Mouse (Mus musculus) adrenal gland, adult 2 months (tissue): ENCODE measurements around the gene Gabpa. TPM values are rescaled to one million over a fixed set of nuclear protein-coding genes. Genes with fewer than 3 reads are reported as not detected.
A peak's percentile ranks its signal among the peaks of the same experiment; 100 is the strongest.

Source experiments
- DNase-seq: peaks from one replicate; pipeline ENCODE4 v3.0.0; 2021
- polyA plus RNA-seq: library from polyadenylated mRNA; depleted of rRNA; stranded (reverse); fragments of >200 nt; gene quantifications from 2 replicates; pipeline ENCODE4 v1.2.3, GENCODE M21; 2012; rRNA removed
- total RNA-seq, 2 experiments: library from RNA; stranded (reverse); gene quantifications; 2 replicates each; pipeline ENCODE4 v1.2.3; 2021

Gabpa gene
- total and polyA plus RNA-seq, 3 experiments: 2.7 to 46.1 (median 44.1) TPM

- DNase-seq: no peak
These were observed 29.9 kb downstream of the Gabpa start for GRCm38 (mm10) chr16:84864656-84865055.

- DNase-seq: no peak
These were observed 39.1 kb downstream of the Gabpa start for GRCm38 (mm10) chr16:84873805-84874204.

- DNase-seq: no peak
These were observed 40.4 kb downstream of the Gabpa start for GRCm38 (mm10) chr16:84875012-84875717.

- DNase-seq: no peak
These were observed 41.0 kb downstream of the Gabpa start for GRCm38 (mm10) chr16:84875718-84876035.

DNA sequence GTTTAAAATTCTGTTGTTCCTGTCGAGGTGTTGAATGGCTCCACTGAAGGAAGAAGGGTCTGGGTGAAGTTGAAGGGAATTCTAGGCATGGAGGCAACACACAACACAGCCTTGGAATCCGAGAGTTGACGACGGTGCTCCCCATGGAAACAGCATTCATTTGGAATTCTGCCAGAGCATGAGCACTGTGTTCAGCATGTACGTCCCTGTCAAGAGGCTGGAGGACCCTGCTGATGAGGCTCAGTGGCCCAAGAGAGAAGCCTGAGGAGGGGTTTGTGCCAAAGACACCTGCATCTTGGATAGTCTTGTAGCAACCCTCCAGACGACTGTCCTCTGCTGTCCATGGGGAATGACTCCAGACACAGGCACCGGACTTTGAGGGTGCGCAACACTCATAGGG is 41.4 kb downstream of the Gabpa start:
- DNase-seq: no peak

GRCm38 (mm10) chr16:84879146-84879545 is 44.4 kb downstream of the Gabpa start:
- peak; percentile 60 for DNase-seq

DNA sequence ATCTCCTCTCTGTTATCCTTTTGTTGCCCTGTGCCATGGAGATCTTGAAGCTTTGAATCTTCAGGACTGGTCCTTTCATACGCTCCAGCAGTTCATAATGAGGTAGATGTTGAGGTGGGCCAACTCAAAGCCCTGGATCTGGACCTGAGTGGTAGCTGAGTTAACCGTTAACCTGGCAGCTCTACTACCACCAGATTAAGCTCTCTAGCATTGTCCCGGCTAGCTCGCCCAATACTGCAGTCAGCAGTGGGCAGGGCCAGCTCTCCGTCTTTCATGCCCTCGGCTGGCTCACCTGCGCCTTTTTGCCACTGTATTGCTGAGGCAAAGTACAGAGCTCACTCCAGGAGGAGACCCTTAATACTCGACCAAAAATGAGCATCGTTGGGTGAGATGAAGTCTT is 46.4 kb downstream of the Gabpa start:
- no peak for DNase-seq

- no peak for DNase-seq
These were observed 47.1 kb downstream of the Gabpa start for GRCm38 (mm10) chr16:84881754-84882321.

DNA sequence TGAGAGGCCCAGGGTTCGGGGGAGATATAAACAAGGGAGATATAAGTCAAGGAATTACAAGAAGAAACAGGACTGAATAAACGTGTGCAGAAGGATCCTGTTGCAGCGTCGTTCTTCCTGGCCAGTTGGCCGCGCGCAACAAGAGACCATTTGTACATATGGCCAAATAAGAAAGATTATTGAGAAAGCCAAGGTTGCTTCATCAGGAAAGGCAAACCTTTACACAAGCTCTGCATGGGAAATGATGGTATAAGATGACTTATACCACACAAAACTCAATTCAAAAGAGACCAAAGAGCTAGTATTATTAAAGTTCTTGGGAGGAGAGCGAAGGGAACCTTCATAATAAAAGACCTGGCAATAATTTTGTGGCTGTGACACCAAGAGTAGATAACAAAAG is 49.8 kb downstream of the Gabpa start:
- no peak for DNase-seq

- no peak for DNase-seq
These were observed 68.3 kb downstream of the Gabpa start for GRCm38 (mm10) chr16:84902995-84903394.

DNA sequence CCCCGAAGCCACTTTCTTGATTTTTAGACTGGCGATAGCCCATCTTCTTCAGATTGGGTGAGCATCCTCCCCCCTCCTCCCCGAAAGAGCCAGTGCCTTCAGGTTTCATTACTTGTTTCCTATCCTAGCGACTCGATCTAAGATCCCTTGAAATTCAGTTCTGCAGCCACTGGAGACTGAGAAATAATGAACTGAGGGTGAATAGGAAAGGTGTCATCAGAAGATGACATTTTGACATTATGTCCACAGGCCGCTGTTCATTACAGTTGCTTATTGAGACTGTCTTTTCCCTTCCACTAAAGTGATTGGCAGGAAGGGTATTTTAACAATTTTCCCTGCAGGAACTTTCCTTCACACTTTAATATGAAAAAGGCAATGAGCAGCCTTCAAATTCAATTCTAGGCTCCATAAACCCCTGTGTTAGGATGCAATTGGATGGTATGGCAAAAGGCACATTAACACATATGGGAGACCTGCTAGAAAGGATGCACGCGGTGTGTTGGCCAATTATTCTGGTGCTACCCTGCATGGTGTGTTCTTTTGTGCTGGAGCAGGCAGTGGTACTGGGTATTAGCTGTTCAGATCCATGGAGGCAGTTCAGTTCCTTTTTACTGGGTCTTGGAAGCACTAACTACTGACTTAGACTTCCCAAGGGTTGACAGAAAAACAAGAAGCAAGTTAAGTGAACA is 76.9 kb downstream of the Gabpa start:
- DNase-seq: no peak

Other genes with a start within 250 kb of the Gabpa start
- gene Mrpl39, start 99.2 kb upstream of the Gabpa start, total RNA-seq: 10 to 100 TPM; 44.0 to 48.8 TPM
- gene Mrpl39, start 99.2 kb upstream of the Gabpa start, polyA plus RNA-seq: 9.9 and 16.9 TPM in 2 replicates
- gene Jam2, start 60.8 kb upstream of the Gabpa start, total RNA-seq: 10 to 100 TPM; 11.5 to 15.0 TPM
- gene Jam2, start 60.8 kb upstream of the Gabpa start, polyA plus RNA-seq: 4.5 and 4.8 TPM in 2 replicates
- 100 to 1,000 TPM; 451 to 484 TPM for gene Atp5j, start 700 bp downstream of the Gabpa start, total RNA-seq
- gene Atp5j, start 700 bp downstream of the Gabpa start, polyA plus RNA-seq: 192 and 291 TPM in 2 replicates